Mouse (Mus musculus) megakaryocyte-erythroid progenitor cell, adult 5-6 weeks (primary cell): ENCODE measurements around the gene Defa23. TPM values are rescaled to one million over a fixed set of nuclear protein-coding genes. Genes with fewer than 3 reads are reported as not detected.
"Not testable (repeated sequence)": the region's sequence is repeated elsewhere in the genome, so short reads cannot be mapped to it uniquely, and the experiment has no call there.

Experiments used
- ATAC-seq: replicated peaks from 2 replicates; pipeline ENCODE4 v1.8.0; 2016; ENCODE audit warnings: mild to moderate bottlenecking, inconsistent platforms; ENCODE audit not compliant: severe bottlenecking, poor library complexity, low FRiP score, low TSS enrichment
- total RNA-seq, 2 experiments: library from RNA; stranded (forward) in 1 of 2; stranded (reverse) in 1 of 2; fragments of 200-1000, 215-1000 nt in 1 of 2; fragments of >200 nt in 1 of 2; fragmentation: Nextera tagmentation in 1 of 2; gene quantifications; 2 replicates each; pipeline ENCODE4 v1.2.3; 2014 to 2017

The Defa23 gene
- total RNA-seq (2014; fragmentation: Nextera tagmentation) (not detected in 2 replicates), total RNA-seq (2017) (not detected in 2 replicates)

GRCm38 (mm10) chr8:21054747-21055146, at the start of gene Defa23:
Gene Defa23, plus strand, starts transcription at chr8:21055047.
- ATAC-seq: not testable (repeated sequence)

- ATAC-seq: no peak
Observed at GRCm38 (mm10) chr8:21006801-21007200, 48.0 kb upstream of the Defa23 start.

DNA sequence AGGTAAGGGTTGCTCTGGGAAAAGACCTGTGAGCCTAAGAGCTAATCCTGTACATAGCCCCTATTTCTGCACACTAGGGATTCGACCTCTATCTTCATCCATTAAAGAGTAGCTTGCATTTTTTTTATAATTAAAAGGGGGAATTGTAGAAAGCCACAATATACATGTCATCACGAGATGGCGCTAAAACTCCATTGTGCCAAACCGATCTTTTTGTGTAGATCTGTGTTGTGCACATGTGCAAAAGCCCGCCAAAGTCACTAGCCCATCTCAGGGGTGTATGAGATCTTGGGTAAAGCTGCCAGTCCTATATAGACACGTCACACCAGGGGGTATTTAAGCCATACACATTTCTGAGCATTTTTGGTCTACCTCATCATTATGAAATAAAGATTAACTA, 46.3 kb upstream of the Defa23 start:
- not testable (repeated sequence) for ATAC-seq

DNA sequence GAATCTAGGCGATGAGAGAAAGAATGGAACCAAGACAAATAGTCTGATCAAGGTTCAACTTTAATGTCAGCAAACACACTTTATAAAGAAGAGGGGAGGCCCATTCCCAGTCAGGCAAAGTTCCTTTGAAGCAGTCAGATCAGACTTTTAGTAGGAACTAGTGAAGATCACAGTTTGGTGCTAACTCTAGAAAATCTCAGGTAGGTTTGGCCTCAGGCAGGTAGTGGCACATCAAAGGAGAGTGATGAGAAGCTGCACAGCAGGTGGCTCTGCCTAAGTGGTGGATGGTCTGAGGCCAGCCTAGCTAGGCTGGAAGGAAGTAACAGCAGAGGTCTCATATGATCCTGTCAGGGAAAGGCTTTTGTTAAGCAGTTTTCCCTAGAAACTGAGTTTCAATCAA, 44.3 kb upstream of the Defa23 start:
- not testable (repeated sequence) for ATAC-seq

GRCm38 (mm10) chr8:21025245-21025644, 29.6 kb upstream of the Defa23 start, which contains the start of gene Defa21:
Gene Defa21, plus strand, starts transcription at chr8:21025545.
- ATAC-seq: not testable (repeated sequence)

DNA sequence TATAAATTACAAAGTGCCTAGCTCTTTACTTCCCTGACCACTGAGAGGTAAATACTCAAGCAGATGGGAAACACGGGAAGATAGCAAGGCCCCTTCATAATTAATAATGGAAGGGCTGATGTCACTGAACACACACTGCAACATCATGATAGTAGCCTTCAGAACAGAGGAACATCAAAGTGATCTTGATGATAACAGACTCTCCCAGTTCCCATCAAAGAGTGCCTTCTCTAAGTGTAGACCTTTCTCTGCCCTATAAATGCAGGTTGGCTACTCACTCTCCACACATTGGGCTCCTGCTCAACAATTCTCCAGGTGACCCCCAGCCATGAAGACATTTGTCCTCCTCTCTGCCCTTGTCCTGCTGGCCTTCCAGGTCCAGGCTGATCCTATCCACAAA, 9.9 kb downstream of the Defa23 start, which contains the start of gene Defa35:
TSS of gene Defa35 (plus strand) at position 301 of the 400 bp plus-strand sequence.
- not testable (repeated sequence) for ATAC-seq

DNA sequence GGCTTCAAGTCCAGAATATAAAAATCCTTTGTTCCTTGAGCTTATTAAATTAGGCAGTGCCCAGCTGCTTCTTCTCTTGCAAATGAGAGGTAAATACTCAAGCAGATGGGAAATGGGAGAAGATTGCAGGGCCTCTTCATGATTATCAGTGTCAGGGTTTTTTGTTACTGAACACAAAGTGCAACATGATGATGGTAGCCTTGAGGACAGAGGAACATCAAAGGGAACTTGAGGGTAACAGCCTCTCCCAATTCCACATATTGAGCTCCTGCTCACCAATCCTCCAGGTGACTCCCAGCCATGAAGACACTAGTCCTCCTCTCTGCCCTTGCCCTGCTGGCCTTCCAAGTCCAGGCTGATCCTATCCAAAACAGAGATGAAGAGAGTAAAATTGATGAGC, 29.3 kb downstream of the Defa23 start, which contains the start of gene Defa25:
TSS of gene Defa25 (plus strand) at position 301 of the 400 bp plus-strand sequence.
- not testable (repeated sequence) for ATAC-seq

- ATAC-seq: no peak
Observed at GRCm38 (mm10) chr8:21093106-21093505, 38.3 kb downstream of the Defa23 start.

DNA sequence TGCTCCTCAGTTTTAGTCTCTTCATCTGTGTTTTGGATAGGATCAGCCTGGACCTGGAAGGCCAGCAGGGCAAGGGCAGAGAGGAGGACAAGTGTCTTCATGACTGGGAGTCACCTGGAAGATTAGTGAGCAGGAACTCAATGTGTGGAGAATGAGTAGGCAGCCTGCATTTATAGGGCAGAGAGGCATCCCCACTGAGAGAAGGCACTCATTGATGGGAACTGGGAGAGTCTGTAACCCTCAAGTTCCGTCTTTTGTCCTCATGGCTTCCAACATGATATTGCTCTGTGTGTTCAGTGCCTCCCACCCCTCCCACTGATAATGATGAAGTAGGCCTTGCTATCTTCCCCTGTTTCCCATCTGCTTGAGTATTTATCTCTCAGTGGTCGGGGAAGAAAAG, 41.1 kb downstream of the Defa23 start, which contains the start of gene Gm14851:
TSS of gene Gm14851 (minus strand) at position 101 of the 400 bp plus-strand sequence.
- not testable (repeated sequence) for ATAC-seq

Other genes starting within 250 kb of the Defa23 start
- gene Defb33, start 162.4 kb upstream of the Defa23 start, total RNA-seq (2014; fragmentation: Nextera tagmentation): not detected in 2 replicates
- not detected in 2 replicates for gene Defb33, start 162.4 kb upstream of the Defa23 start, total RNA-seq (2017)
- gene Gm15056, start 152.4 kb upstream of the Defa23 start, total RNA-seq (2014; fragmentation: Nextera tagmentation): not detected in 2 replicates
- not detected in 2 replicates for gene Gm15056, start 152.4 kb upstream of the Defa23 start, total RNA-seq (2017)
- gene Gm6040, start 133.0 kb upstream of the Defa23 start, total RNA-seq (2014; fragmentation: Nextera tagmentation): not detected in 2 replicates
- not detected in 2 replicates for gene Gm6040, start 133.0 kb upstream of the Defa23 start, total RNA-seq (2017)
- gene AY761185, start 110.3 kb upstream of the Defa23 start, total RNA-seq (2014; fragmentation: Nextera tagmentation): not detected in 2 replicates
- not detected in 2 replicates for gene AY761185, start 110.3 kb upstream of the Defa23 start, total RNA-seq (2017)
- not detected in 2 replicates for gene Defa21, start 29.5 kb upstream of the Defa23 start, total RNA-seq (2014; fragmentation: Nextera tagmentation)
- gene Defa21, start 29.5 kb upstream of the Defa23 start, total RNA-seq (2017): not detected in 2 replicates
- not detected in 2 replicates for gene Defa35, start 10.0 kb downstream of the Defa23 start, total RNA-seq (2014; fragmentation: Nextera tagmentation)
- not detected in 2 replicates for gene Defa35, start 10.0 kb downstream of the Defa23 start, total RNA-seq (2017)
- not detected in 2 replicates for gene Defa25, start 29.4 kb downstream of the Defa23 start, total RNA-seq (2014; fragmentation: Nextera tagmentation)
- not detected in 2 replicates for gene Defa25, start 29.4 kb downstream of the Defa23 start, total RNA-seq (2017)
- gene Gm14851, start 41.0 kb downstream of the Defa23 start, total RNA-seq (2014; fragmentation: Nextera tagmentation): not detected in 2 replicates
- gene Gm14851, start 41.0 kb downstream of the Defa23 start, total RNA-seq (2017): not detected in 2 replicates
- not detected in 2 replicates for gene Defa30, start 79.6 kb downstream of the Defa23 start, total RNA-seq (2014; fragmentation: Nextera tagmentation)
- gene Defa30, start 79.6 kb downstream of the Defa23 start, total RNA-seq (2017): not detected in 2 replicates
- not detected in 2 replicates for gene Defa22, start 107.2 kb downstream of the Defa23 start, total RNA-seq (2014; fragmentation: Nextera tagmentation)
- not detected in 2 replicates for gene Defa22, start 107.2 kb downstream of the Defa23 start, total RNA-seq (2017)
- not detected in 2 replicates for gene Defa31, start 136.6 kb downstream of the Defa23 start, total RNA-seq (2014; fragmentation: Nextera tagmentation)
- gene Defa31, start 136.6 kb downstream of the Defa23 start, total RNA-seq (2017): not detected in 2 replicates
- gene Gm15293, start 146.5 kb downstream of the Defa23 start, total RNA-seq (2014; fragmentation: Nextera tagmentation): not detected in 2 replicates
- gene Gm15293, start 146.5 kb downstream of the Defa23 start, total RNA-seq (2017): not detected in 2 replicates
- gene Gm15292, start 194.7 kb downstream of the Defa23 start, total RNA-seq (2014; fragmentation: Nextera tagmentation): not detected in 2 replicates
- gene Gm15292, start 194.7 kb downstream of the Defa23 start, total RNA-seq (2017): not detected in 2 replicates